ENCODE assay signal across 11 mouse cellular contexts in the genomic region with DNA sequence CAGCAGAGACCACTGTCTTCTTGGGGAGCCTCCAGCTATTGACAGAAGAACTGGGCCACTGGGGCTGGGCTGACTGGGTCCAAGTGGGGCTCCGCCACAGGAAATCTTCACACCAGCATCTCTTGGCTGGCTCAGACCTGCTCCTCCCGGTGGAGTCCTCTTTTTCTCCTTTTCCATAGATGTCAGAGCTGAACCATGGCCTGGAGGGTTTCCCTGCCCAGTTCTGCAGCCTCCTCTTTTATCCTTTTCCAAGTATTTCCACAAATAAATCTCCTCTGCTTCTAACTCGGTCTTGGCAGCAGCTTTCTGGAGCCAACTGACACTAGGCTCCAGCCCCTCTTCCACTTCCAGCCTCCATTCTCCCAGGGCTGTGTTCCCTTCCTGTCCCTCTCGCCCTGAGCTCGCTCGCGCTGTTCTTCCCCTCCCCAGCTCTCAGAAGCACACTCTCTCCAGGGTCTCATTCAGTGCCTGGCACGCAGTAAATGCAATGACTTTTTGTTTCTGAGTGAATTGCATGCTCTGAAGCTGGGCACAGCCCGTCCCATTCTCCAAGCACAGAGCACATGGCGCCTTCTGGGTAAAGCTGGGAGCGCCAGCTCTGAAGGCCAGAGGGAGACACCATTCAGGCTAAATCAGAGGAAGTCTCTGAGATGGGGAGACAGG. TPM values are rescaled to one million over a fixed set of nuclear protein-coding genes. Genes with fewer than 3 reads are reported as not detected.
DNase-seq lines count a peak whose midpoint lies in the region; ATAC-seq and TF ChIP-seq lines count a peak whose summit lies in the region.
"Had no signal": no experiment of that assay in that cellular context is flagged by ENCODE, and none has a peak within 500 bp of the region (broad histone marks: within the 10 kb centered on the region; RNA-seq: fewer than 3 reads in every experiment).

No protein-coding gene starts in this region.

- no peak overlapping the region for H3K4me2 ChIP-seq in hindbrain, embryonic 13.5 days
- H3K4me2 ChIP-seq: heart, embryonic 15.5 days had no signal

- whole genome bisulfite sequencing in hindbrain, embryonic 13.5 days, result 59% methylated on average over 11 of the region's 11 CpGs
- WGBS in hindbrain, embryonic 10.5 days, result 66% methylated on average over 11 of the region's 11 CpGs

- no peak for DNase-seq in hindbrain, embryonic 10.5 days (ENCODE audit: low spot score)
- peak; percentile 72 to 80 for DNase-seq in right cerebral cortex, postnatal 10 days (ENCODE audit: low spot score in 2 of 2)
- no peak for DNase-seq in right cerebral cortex, postnatal 14 days
- DNase-seq in left cerebral cortex, adult 2 months (ENCODE audit: extremely low spot score in 1 of 2, low spot score in 2 of 2), result no peak
- DNase-seq in kidney, postnatal 14 days, result no peak
- DNase-seq in kidney, postnatal 25 days, result no peak
- DNase-seq: kidney, postnatal 36 days; lung, adult 18-20 months; thymus, postnatal 36 days had no signal

- H3K9me3 ChIP-seq in hindbrain, embryonic 13.5 days, result no peaks in the 10 kb centered on the region
- H3K9me3 ChIP-seq in hindbrain, embryonic 10.5 days, result no peaks in the 10 kb centered on the region
- H3K9me3 ChIP-seq: heart, embryonic 15.5 days had no signal

- peak; percentile 36; the same call in 1 of the 2 replicates for ATAC-seq in hindbrain, embryonic 13.5 days (ENCODE audit: low FRiP score)

- H3K4me1 ChIP-seq in hindbrain, embryonic 13.5 days (replicated peaks), result peaks cover 6% of the 10 kb centered on the region; the same call in 1 of the 2 replicates
- peaks cover 9% of the 10 kb centered on the region for H3K4me1 ChIP-seq in hindbrain, embryonic 10.5 days (replicated peaks)

- no peak overlapping the region for H3K4me3 ChIP-seq in hindbrain, embryonic 13.5 days
- no peak overlapping the region for H3K4me3 ChIP-seq in hindbrain, embryonic 10.5 days
- no peak overlapping the region for H3K4me3 ChIP-seq in left cerebral cortex, adult 2 months
- H3K4me3 ChIP-seq: heart, embryonic 15.5 days had no signal

- H3K9ac ChIP-seq in hindbrain, embryonic 13.5 days, result no peak overlapping the region
- H3K9ac ChIP-seq: heart, embryonic 15.5 days had no signal

- H3K36me3 ChIP-seq in hindbrain, embryonic 13.5 days, result no peaks in the 10 kb centered on the region
- H3K36me3 ChIP-seq in hindbrain, embryonic 10.5 days, result no peaks in the 10 kb centered on the region
- H3K36me3 ChIP-seq: heart, embryonic 15.5 days had no signal

- H3K27ac ChIP-seq in hindbrain, embryonic 13.5 days, result no peak overlapping the region
- no peak overlapping the region for H3K27ac ChIP-seq in hindbrain, embryonic 10.5 days
- peak overlapping the region; percentile 71 for H3K27ac ChIP-seq in left cerebral cortex, adult 2 months
- H3K27ac ChIP-seq: heart, embryonic 15.5 days had no signal

- TF ChIP-seq CTCF in left cerebral cortex, adult 2 months (IDR thresholded peaks at IDR 0.05), result no peak

- intact Hi-C loops in left cerebral cortex, adult 2 months (cut with DNase I), result no loop called here

- no peaks in the 10 kb centered on the region for H3K27me3 ChIP-seq in hindbrain, embryonic 13.5 days
- no peaks in the 10 kb centered on the region for H3K27me3 ChIP-seq in hindbrain, embryonic 10.5 days (ENCODE audit: insufficient read depth, poor library complexity, severe bottlenecking)
- H3K27me3 ChIP-seq: heart, embryonic 15.5 days had no signal

RNA-seq across cellular contexts. Expression of gene Pla2g3, which starts 4.0 kb away (rescaled TPM):
- polyA plus RNA-seq in hindbrain, embryonic 13.5 days (2015; fragmentation: Nextera tagmentation; extraction: Ambion mirVana), result 0.61 and 0.62 TPM in 2 replicates
- 0.99 and 1.5 TPM in 2 replicates for polyA plus RNA-seq in hindbrain, embryonic 10.5 days (2016; fragmentation: Nextera tagmentation; extraction: Ambion mirVana)
- total RNA-seq in left cerebral cortex, adult 2 months (2021), result 1 to 10 TPM; 3.8 to 4.1 TPM

RNA-seq across cellular contexts. Expression of gene Inpp5j, which starts 20.5 kb away (rescaled TPM):
- polyA plus RNA-seq in hindbrain, embryonic 13.5 days (2015; fragmentation: Nextera tagmentation; extraction: Ambion mirVana), result 3.3 and 4.1 TPM in 2 replicates
- polyA plus RNA-seq in hindbrain, embryonic 10.5 days (2016; fragmentation: Nextera tagmentation; extraction: Ambion mirVana), result 0.21 and 0.37 TPM in 2 replicates
- 10 to 100 TPM; 54.0 to 57.8 TPM for total RNA-seq in left cerebral cortex, adult 2 months (2021)

RNA-seq across cellular contexts. Expression of gene Selenom, which starts 30.4 kb away (rescaled TPM):
- 55.8 and 58.4 TPM in 2 replicates for polyA plus RNA-seq in hindbrain, embryonic 13.5 days (2015; fragmentation: Nextera tagmentation; extraction: Ambion mirVana)
- polyA plus RNA-seq in hindbrain, embryonic 10.5 days (2016; fragmentation: Nextera tagmentation; extraction: Ambion mirVana), result 60.3 and 73.5 TPM in 2 replicates
- total RNA-seq in left cerebral cortex, adult 2 months (2021), result 100 to 1,000 TPM; 135 to 138 TPM

RNA-seq across cellular contexts. Expression of gene Rnf185, which starts 31.9 kb away (rescaled TPM):
- polyA plus RNA-seq in hindbrain, embryonic 13.5 days (2015; fragmentation: Nextera tagmentation; extraction: Ambion mirVana), result 42.9 and 43.7 TPM in 2 replicates
- polyA plus RNA-seq in hindbrain, embryonic 10.5 days (2016; fragmentation: Nextera tagmentation; extraction: Ambion mirVana), result 42.1 and 44.5 TPM in 2 replicates
- 10 to 100 TPM; 26.4 to 27.6 TPM for total RNA-seq in left cerebral cortex, adult 2 months (2021)

RNA-seq across cellular contexts. Expression of gene Smtn, which starts 56.3 kb away (rescaled TPM):
- polyA plus RNA-seq in hindbrain, embryonic 13.5 days (2015; fragmentation: Nextera tagmentation; extraction: Ambion mirVana), result 16.7 and 17.7 TPM in 2 replicates
- polyA plus RNA-seq in hindbrain, embryonic 10.5 days (2016; fragmentation: Nextera tagmentation; extraction: Ambion mirVana), result 43.2 and 46.1 TPM in 2 replicates
- total RNA-seq in left cerebral cortex, adult 2 months (2021), result 10 to 100 TPM in 1 of 2 experiments, 1 to 10 TPM in 1; 9.6 to 12.2 TPM

Comparison
In these comparisons a context has a peak if more than half of its experiments do, and no peak if none do; other contexts are left out.
1. DNase-seq: peak in right cerebral cortex, postnatal 10 days (2 of 2); none in hindbrain, embryonic 10.5 days (single experiment), right cerebral cortex, postnatal 14 days (single experiment), left cerebral cortex, adult 2 months (0 of 2), kidney, postnatal 14 days (single experiment) and kidney, postnatal 25 days (0 of 2).